Mouse (Mus musculus) erythroblast, embryonic 14.5 days (primary cell): ENCODE measurements around the gene Casp7.

Experiments used
- GATA1 ChIP-seq: IDR thresholded peaks from 2 replicates; pipeline ENCODE4 v1.6.1; 2012; ENCODE audit warnings: low read length, inconsistent platforms, mixed read lengths
- TAL1 ChIP-seq: IDR thresholded peaks from 3 replicates; pipeline ENCODE4 v1.6.1; 2012; ENCODE audit warnings: low read length, inconsistent platforms, mixed read lengths

DNA sequence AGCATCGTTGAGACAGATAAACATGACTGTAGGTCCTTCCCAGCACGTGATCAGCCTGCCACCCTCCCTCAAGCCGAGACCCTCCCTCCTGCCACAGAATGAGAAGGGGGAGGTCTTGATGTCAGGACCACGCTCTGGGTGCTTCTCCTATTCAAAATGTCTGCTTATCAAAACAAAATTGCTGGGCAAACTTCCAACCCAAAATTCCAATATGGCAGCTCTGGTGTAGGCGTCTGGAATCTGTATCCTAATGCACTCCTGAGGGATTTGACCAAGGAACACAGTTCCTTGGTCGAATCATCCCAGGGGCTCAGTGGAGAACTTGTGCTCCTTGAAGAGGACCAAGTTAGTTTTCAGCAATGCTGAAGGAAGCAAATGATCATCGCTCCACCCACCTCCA lies 90.0 kb downstream of the Casp7 start:
- TF ChIP-seq GATA1 (no peak), TAL1 (no peak)
